Mouse (Mus musculus): ENCODE data around the gene Cntf.

Cntf gene

DNA sequence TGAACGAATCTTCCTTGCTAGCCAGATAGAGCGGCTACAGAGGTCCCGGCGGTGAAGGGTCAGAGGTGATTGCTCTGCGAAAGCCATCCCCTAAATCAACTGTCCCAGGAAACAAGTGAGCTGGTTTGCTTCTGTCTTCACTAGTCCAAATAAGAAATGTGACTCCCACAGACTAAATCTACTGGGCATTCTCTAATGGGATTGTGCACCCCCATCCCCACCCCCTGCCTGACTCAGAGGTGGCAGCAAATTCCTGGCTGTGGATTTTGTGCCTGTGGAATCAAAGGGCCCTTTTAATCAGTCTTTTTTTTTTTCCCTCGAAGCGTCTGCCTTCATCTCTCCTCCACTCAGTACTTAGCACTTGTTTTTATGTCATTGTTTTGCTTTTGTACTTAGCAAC lies at the start of gene Cntf:
Cntf (minus strand) TSS at position 325 of the 400 bp plus-strand sequence.
- DNase-seq: no peak

DNA sequence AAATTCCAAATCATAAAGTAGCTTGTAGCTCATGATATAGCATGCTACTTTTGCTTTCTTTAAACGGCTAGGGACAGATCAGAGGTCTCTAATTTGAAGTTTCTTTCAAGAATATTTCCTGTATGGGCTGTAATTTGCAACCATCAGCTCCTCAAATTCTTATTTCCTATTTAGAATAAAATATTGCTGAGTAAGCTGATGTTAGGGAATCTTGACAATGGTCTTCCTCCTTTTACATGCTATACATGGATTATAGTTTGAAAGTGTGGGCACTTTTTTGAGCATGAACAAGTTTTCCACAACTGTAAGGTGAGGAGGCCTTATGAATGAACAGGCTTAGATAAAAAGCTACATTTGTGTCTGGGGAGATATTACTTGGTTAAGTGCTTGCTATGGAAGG lies 48.5 kb upstream of the Cntf start:
- DNase-seq: no peak

DNA sequence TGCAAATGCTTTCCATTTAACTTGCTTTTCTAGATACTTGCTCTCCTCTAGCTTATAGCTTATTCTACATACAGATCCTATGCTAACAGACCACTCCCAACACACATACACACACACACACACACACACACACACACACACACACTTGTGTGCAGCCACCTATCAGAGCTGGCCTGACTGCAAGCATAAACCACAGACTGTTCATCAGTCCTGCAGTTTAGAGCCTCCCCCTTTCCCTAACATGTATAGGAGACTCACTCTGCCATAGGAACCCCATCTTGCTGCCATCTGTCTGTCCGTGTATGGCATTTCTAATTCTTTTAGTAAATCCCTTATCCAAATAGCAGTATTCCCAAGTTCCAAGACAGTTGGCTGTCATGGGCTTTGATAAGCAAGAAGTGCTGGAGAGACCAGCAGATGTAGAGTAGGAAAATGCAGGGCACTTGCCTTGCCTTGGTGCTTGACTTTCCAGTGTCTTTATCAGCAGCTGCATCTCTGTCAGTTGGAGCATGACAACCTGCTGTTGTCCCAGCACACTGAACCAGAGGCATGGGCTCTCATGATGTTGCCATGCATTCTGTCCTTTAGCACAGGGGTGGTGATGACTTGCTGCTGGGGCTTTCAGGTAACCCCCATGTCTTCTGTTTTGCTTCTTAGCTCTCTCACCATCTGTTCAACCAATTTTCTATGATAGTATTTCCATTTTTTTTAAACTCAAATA lies 47.4 kb upstream of the Cntf start:
- no peak for DNase-seq

DNA sequence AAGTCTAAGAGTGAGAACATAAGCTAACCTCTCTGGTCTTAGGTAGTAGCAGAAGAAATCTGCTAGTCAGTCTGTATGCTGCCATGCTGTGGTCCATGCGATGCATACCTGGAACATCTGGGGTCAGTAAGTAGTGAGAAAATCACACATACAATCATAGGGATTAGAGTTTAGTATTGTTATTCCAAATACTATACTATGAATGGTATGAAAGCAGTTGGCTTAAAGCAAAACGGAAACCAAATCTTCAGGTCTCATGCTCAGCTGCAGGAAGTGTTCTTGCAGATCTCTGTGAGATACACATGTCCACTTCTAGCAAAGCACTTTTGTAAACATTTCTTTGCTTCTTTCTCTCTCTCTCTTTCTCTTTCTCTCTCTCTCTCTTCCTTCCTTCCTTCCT lies 40.8 kb upstream of the Cntf start:
- no peak for DNase-seq

DNA sequence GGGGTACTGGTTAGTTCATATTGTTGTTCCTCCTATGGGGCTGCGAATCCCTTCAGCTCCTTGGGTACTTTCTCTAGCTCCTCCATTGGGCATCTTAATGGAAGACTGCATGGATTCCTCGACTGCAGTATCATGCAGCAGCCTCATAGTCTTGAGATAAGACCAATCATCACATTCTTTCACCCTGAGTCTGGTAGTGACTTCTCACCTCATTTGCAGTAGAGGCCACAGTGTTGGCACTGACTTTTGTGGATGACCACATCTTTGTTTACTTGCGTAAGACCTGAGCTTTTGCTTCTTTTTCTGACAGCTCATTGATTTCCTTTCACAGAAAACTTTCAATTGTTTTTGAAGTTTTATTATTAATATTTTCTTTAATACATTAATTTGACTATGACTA lies 40.3 kb upstream of the Cntf start:
- no peak for DNase-seq

DNA sequence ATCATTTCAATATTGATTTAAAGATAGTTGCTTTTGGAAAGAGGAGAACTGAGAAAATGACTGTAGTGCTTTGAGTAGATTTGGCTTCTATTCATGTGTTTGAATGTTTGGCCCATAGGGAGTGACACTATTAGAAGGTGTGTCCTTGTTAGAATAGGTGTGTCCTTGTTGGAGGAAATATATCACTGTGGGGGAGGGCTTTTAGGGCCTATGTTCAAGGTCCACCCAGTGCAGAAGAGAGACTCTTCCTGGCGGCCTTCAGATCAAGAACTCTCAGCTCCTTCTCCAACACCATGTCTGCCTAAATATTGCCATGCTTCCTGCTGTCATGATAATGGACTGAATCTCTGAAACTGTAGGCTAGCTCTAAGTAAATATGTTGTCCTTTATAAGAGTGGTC lies 38.8 kb upstream of the Cntf start:
- DNase-seq: no peak

DNA sequence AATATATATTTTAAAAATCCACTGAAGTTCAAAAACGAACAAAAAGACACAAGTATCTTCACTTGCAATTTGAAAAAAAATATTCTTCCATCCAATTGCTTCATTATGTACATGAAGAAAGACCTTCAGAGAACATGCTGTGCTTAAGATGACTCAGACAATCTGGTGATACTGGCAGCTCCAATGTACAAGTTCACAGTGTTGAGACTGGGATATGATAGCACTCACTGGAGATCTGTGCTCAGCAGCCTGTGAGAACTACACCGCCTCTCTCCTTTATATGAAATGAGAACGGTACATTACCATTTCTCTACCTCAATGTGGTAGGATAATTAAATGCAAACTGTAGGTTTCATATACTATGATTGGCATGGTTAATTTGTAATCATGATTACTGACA lies 37.4 kb upstream of the Cntf start:
- DNase-seq: no peak

DNA sequence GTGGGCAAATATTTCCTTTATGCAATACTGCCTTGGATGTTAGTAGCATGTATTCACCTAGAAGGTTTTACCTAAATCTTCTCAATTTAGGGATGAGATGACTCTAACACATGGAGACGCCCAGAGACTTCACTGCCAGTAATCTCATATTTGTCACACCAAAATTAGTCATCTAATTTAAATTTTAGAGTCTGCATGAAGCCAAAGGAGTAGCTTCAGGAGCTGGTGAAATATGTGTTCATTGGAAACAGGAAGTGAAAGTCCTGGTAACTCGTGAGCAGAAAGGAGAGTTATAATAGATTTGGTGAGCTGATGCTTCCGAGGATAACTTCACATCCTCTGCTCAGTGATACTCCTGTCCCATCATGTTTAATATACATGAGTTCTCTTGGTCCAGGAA lies 35.6 kb upstream of the Cntf start:
- no peak for DNase-seq

DNA sequence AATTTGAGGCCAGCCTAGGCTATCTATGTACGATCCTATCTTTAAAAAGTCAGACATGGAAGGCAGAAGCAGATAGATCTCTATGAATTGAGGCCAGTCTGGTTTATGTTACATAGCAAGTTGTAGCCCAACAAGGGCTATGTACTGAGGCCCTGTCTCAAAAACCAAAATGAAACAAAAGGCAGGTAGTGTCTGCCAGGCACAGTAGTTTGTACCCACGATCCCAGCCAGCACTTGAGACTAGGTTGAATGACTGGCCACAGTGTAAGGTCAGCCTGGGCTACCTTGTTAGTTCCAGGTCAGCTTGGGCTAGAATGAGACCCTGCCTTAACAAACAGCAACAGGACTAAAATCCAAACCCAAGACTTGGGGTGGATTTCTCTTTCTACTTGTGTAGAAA lies 35.2 kb upstream of the Cntf start:
- no peak for DNase-seq

DNA sequence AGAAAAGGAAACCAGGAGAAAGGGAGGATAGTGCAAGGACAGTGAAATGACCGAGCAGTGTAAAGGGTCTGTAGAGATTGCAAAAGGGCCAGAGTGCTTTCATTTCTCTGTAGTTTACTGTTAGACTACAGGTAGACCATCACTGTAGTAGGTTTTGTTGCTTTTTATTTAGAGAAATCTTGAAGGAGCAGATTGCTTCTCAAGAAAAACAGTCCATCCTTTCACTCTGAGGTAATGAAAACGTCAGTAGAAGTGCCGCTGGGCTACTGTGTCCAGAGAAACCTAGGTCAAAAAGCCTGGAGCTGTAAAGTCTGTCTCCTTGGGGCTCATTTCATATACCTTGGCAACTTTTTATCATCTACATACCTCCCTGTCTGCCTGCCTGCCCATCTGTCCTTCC lies 33.6 kb upstream of the Cntf start:
- DNase-seq: no peak

DNA sequence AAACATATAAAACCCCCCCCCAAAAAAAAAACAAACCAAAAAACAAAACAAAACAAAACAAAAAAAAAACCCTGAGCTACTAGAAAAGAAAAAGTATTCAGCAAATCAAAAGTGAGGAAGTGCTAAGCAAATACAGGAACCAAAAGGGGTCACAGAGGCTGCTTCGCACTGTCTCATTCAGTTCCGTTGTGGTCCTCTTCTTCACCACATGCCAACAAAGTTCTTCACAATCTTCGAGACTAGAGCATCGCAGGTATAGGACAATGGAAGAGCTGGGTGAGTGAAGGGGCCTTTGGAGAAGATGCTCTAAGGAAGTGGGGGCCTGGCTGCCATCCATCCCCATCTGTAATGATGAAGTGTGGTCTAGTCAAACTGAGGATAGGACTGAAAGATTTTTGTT lies 33.0 kb upstream of the Cntf start:
- DNase-seq: no peak

DNA sequence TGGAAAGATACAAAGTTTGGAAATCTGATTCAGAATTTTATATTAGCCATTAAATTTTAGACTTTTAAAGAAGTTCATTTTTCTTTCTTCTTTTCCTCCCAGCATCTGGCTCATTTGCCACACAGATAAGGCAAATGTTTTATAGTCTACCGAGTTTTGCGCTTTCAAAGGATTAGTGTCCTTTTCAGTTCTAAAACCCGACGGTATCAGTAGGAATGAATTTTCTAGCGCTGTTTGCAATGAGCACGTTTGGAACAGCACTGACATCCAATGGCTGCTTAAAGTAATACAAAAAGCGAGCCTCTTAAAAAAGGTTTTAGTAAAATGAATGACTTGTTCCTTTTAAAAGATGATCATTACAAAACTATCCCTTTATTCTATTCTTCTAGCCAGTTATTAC lies 31.6 kb upstream of the Cntf start:
- peak; percentile 37 to 53 for DNase-seq

DNA sequence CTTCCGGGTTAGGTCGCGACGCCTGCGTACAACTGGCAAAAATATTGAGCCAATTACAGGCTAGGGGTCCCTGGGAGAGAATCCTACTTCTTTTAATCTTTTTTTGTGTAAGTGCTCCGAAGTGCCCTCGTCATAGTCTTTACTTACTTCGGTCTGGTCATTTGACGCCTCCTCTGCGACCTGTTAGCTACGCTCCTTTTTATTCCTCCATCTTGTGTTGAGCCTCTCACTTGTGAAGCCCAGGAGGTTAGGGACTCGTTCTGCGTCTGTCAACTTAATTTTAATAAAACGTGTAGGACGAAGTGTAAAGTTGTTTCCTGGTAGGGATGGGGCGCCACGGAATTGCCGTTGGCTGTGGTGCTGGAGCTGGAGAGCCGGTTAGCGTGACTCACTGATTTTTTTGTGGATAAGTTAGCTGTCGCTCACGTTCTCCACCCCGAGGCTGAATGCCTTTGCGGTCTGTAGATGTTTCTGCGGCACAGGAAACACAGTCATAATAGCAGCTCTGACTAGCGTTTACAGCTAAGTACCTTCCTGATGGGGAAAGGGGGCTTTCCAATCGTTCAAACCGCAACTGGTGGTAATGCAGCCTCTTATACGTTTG lies 31.0 kb upstream of the Cntf start:
- DNase-seq: peak in 1 of 2 experiments; percentile 59

DNA sequence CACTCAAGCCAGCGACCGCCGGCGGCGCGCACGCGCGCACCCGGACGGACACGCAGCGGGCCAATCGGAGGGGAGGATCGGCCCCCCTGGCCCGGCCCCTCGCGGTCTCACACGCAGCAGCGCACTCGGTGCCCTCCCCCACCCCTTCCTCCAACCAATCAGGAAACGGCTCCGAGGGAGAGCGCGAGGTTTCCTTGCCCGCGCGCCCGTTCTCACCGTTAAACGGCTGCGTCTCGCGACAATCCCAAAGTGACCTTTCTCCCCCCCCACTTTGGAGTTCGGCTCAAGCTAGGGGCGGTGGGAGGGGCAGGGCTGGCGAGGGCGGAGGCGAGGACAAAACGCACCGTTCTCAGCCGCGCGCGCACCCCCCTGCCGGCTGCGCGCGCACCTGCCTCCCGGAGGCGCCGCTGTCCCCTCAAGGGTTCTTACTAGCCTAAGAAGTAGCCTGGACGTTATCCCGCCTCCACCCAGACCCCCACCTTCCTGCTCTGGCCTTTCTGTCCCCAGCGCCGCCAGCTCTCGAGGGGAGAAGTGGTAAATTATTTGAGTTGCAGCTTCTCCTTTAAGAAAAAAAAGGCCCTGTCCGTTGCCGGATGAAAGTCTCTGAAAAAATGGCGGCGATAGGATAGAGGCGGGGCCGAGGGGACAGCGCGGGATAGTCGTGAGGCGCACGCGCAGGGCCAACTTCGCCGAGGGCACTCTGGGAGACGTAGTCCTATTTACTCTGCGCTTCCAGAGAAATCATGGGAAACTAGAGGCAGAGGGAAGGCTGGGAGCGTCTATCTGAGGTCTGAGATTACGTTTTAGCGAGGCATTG lies 30.3 kb upstream of the Cntf start, which contains the start of the genes Zfp91 and Lpxn:
Zfp91 (minus strand) TSS at position 616 of the 817 bp plus-strand sequence.
Lpxn (plus strand) TSS at position 683 of the 817 bp plus-strand sequence.
- DNase-seq: peak; percentile 97 to 98

DNA sequence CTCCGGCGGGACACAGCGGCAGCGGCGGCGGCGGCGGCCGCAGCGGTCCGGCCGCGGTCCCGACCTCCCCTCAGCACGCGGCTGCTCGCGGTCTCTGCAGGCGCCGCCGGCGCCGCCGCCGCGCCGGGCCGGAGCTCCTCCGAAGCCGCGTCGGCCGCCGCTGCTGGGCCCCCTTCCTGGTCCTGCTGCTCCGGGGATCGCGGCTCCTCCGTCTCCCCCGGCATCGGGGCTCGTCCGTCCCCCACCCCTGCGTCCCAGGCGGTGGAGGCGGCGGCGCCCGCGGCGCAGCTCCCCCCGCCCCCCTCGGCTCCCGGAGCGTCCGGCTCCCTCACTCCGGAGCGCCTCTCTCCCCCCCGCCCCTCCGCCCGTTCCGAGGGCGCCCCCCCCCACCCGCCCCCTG lies 29.7 kb upstream of the Cntf start:
- no peak for DNase-seq

DNA sequence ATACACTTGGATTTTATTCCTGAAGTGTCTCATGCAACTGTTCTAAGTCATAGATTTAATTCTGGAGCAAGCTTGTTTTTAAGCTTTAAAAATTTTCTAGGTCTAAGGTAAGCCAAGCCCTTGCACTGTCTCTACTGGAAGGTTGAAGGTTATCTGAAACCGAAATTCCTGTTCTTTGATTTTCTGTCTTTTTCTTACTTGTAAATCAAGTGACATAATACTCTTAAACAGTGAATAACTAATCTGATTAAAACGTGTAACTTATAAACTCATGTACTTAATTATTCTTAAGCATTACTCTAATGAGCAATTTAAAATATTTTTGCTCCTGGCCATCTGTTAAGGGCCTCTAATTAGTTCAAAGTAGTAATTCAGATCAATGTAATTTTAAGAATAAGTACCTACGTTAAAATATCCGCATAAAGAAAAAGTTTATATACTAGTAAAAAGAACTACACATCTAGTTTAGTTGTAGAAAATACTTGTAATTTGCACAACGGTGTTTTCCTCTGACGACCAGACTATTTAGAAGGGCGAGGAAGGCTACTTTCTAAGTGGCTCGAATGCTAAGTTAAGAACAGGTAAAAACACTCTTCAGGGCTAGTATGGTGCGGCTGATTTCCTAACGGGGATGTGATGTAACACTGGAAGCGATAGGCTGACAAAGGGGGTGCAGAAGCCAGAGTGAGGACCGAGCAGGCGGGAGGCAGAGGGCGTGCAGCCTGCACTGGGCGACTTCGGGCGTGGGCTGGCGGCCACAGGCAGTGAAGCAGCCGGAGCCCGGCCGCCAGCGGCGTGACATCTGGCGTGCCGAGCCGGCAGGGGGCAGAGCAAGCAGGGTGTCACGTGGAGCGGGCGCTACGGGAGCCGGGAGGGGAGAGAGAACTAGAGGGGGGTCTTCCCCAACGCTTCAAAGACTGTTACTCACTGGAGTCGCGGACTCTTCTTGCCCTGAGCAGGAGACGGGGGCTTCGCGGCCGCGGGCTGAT lies 28.9 kb upstream of the Cntf start:
- peak; percentile 85 to 87 for DNase-seq

DNA sequence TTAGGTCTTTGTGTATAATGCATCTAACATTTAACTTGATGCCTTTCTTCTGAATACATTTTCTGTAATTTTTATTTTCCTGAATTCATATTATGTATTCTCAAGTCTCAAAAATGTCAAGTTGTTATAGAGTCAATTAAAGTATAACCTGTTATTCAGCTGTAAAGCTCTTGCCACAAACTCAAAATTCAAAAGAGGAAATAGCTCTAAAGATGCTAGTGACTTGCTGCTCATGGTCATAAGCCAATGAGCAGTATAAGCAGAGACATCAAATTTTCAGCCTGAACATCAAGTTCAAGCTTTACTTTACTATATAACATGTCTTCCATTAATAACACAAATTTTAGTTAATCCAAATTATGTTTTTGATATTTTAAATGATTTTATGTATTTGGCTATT lies 26.9 kb upstream of the Cntf start:
- DNase-seq: no peak

DNA sequence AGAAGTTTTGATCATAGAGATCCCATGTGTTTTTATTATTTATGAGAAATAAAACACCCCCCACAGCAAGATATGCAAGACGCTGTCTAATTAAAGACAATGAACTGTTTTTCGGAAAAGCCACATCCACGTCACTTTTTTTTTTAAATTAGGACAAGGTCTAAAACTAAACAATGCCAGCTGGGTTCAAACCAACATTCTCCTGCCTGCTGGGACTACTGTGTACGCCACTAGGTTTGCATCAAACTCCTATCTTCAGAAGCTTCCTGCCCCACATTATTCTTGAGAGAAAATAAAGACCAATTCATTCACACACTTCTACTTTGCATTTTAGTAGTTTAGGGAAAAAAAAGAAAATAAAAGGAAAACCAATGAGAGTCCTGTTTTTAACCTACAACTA lies 22.3 kb upstream of the Cntf start:
- DNase-seq: no peak

DNA sequence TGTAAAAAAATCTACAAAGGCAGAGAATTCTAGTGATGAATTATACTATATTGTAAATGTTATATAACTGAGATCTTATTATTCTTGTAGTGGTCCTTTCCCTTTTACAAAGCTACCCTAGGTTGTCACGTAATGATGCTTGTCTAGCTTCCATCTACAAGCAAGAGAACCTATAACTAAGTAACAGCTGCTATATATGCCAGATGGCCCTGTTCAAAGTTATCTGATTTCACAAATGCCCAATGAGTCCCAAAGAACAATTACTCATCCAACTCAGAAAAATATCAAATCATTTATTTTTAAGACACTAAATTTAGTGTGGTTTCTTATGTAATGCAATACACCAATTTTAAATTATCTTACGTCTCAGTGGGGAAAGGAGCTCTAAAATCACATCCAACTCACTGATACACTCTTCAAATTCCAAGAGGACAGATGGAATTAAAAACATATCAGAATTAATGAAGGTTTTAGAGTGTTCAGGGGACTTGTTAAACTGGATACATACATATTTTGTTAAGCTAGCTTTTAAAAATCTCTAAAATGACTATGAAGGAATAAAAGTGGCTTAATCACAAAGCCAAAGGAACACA lies 21.5 kb upstream of the Cntf start:
- no peak for DNase-seq

DNA sequence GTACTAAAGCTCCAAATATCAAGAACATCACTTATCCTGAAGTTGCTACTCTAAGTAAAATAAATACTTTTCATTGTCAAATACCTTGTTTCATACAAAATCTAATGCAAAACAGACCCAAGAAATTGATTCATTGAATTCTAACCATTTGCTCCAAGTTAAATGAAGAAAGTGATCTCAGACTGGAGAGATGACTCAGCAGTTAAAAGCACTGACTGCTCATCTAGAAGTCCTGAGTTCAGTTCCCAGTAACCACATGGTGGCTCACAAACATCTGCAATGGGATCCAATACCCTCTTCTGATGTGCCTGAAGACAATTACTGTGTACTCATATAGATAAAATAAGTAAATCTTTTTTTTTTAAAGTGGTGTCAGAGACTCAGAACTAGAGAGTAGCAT lies 15.0 kb upstream of the Cntf start:
- no peak for DNase-seq

DNA sequence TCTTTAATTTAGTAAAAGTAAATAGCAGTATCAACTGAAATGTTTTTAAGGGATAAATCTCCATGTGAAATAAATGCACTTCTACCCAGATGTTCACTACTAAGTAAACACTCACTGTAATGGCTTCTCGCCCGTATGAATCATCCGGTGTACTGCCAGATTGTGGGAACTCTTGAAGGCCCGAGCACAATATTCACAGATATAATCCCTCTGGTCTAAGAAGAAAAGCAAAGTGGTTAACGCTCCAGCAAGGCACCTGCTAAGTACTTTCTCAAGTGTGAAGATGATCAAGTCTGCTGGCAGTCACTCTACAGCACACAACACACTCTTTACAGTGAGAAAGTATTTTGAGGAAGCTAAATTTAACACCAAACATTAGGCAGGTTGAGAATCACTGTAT lies 5.5 kb upstream of the Cntf start:
- no peak for DNase-seq
